20 mouse cellular contexts compared by ENCODE assay signal in the genomic region with DNA sequence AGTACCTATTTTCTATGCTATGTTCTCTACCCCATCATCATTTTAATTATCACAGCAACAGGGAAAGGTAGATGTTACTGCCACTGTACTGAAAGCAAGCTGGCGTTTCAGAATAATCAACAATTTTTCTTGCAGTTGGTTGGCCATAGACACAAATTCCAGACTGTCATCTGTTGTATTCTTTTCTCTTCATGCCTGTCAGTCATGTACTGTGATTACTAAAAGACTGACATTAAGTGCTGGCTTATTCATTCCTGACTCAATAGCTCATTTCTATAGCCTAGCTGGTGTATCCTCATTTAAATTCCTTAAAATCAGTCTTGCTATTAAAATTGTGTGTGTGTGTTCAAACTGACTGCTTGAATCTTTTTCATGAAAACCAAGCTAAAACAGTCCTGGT.
"Had no signal": no experiment of that assay in that cellular context is flagged by ENCODE, and none has a peak within 500 bp of the region (broad histone marks: within the 10 kb centered on the region; RNA-seq: fewer than 3 reads in every experiment).

No protein-coding gene starts in this region.

- H3K27me3 ChIP-seq: limb, embryonic 12.5 days; limb, embryonic 15.5 days had no signal

- H3K4me1 ChIP-seq: limb, embryonic 12.5 days had no signal

- H3K9me3 ChIP-seq: limb, embryonic 12.5 days; limb, embryonic 15.5 days; lung, embryonic 15.5 days had no signal

- DNase-seq: kidney, postnatal 25 days; left cerebral cortex, postnatal 4 days; liver, postnatal 0 days; lung, postnatal 10 days; lung, postnatal 36 days; midbrain, embryonic 14.5 days; right cerebral cortex, adult 18-20 months; right cerebral cortex, postnatal 14 days; right cerebral cortex, postnatal 4 days; thymus, adult 2 months; thymus, postnatal 14 days; thymus, postnatal 4 days had no signal

- ATAC-seq: liver, postnatal 0 days had no signal

- H3K27ac ChIP-seq: kidney, postnatal 0 days; limb, embryonic 12.5 days; limb, embryonic 15.5 days; liver, embryonic 14.5 days; lung, embryonic 15.5 days; stomach, postnatal 0 days had no signal

- H3K4me2 ChIP-seq: limb, embryonic 12.5 days; limb, embryonic 15.5 days; liver, embryonic 11.5 days; lung, embryonic 15.5 days; midbrain, embryonic 11.5 days had no signal

- H3K36me3 ChIP-seq: limb, embryonic 12.5 days; limb, embryonic 15.5 days; lung, embryonic 15.5 days had no signal

- H3K4me3 ChIP-seq: limb, embryonic 12.5 days; limb, embryonic 15.5 days; lung, embryonic 15.5 days had no signal

- H3K9ac ChIP-seq: limb, embryonic 12.5 days; limb, embryonic 15.5 days; liver, embryonic 14.5 days; liver, postnatal 0 days; lung, embryonic 15.5 days had no signal
